Mouse (Mus musculus) left cerebral cortex, adult 8-10 months (tissue): ENCODE data around the gene Nedd4. TPM values are rescaled to one million over a fixed set of nuclear protein-coding genes. Genes with fewer than 3 reads are reported as not detected.
A peak's percentile ranks its signal among the peaks of the same experiment; 100 is the strongest.
"Not testable (repeated sequence)": the region's sequence is repeated elsewhere in the genome, so short reads cannot be mapped to it uniquely, and the experiment has no call there.

Source experiments
- DNase-seq, 2 experiments: peaks; one replicate each; pipeline ENCODE4 v3.0.0; 2022; ENCODE audit warnings: low spot score in 2 of 2
- total RNA-seq, 4 experiments: library from RNA; stranded (reverse); gene quantifications; 2 replicates each; pipeline ENCODE4 v1.2.4; 2022

Nedd4 gene
- 100 to 1,000 TPM; 276 to 301 (median 288) TPM for total RNA-seq

- peak; percentile 87 to 93 for DNase-seq
These were observed at the start of gene Nedd4 for GRCm38 (mm10) chr9:72661895-72662661. TSS of gene Nedd4 (plus strand) at chr9:72662346.

DNA sequence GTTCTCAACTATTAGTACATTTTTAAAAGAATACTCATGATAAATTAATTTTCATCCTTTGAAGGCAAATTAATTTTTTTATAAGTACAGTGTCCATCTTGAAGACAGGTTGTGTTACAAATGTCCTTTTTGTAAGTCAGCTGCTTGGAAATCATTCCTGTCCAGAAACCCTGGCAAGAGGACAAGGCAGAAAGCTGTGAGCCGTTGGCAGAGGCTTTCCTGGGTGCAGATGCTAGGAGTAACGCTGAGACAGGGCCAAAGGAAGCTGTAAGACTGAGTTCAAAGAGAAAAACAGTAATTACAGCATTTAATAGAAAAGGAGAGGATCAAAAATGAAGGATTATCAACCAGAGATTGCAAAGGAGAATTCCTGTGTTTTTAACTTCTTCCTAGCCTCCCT lies 48.3 kb upstream of the Nedd4 start:
- no peak for DNase-seq

DNA sequence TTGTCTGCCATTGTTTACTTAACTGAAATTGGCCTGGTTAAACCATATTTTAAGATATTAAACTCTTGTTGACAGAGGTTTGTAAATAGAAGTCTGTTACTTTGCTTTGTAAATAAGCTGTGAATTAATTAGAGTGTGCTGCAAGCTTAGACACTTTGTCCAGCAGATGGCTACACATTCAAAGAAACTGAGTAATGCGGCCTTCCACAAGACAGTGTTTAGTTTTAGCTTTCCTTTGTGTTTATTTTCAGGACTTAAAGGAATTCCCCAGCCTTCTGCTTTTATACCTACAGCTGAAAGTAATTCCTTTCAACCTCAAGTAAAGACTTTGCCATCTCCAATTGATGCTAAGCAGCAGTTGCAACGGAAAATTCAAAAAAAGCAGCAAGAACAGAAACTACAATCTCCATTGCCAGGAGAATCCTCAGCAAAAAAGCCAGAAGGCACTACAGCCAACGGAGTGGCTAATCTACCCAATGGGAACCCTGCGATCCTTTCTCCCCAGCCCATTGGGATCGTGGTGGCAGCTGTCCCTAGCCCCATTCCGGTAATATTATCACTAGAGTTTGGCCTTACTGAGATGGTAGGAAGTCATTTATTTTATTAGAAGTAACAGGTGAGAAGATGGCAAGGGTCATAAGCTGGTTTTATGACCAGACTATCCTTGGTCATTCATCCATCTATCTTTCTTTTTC lies 47.2 kb upstream of the Nedd4 start:
- DNase-seq, result no peak

DNA sequence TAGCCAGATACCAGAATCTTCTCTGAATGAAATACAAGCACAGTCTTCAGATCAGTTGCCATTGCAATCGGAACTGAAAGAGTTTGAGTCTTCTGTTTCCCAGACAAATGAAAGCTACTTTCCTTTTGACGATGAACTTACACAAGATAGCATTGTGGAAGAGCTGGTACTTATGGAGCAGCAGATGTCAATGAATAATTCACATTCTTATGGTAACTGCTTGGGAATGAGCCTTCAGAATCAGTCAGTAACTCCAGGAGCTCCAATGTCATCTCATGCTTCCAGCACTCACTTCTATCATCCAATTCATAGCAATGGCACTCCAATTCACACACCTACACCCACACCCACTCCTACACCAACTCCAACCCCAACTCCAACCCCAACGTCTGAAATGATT lies 44.1 kb upstream of the Nedd4 start:
- DNase-seq, result no peak

- DNase-seq, result no peak
These were observed 38.5 kb upstream of the Nedd4 start for GRCm38 (mm10) chr9:72623605-72624004.

- DNase-seq, result no peak
These were observed 34.5 kb upstream of the Nedd4 start for GRCm38 (mm10) chr9:72627598-72627997.

GRCm38 (mm10) chr9:72628591-72628990 lies 33.6 kb upstream of the Nedd4 start:
- DNase-seq, result peak in 1 of 2 experiments; percentile 34

- no peak for DNase-seq
These were observed 29.9 kb upstream of the Nedd4 start for GRCm38 (mm10) chr9:72632198-72632597.

DNA sequence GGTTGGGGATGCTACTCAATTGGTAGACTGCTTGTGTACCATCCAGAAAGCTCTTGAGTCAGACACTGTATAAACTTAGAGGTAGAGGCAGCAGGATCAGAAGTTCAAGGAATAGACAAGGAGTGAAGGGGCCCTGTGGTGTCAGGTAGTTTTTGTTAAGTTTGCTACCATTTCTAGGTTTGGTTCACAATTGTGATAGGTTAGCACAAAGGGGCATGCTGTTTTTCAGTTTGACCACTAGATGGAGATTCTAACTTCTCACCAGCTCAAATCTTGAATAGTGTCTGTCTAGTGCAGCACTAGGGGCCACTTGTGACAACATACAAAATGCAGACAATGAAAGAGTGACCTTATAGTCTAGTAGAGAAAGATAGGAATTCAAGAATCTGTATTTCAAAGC lies 27.0 kb upstream of the Nedd4 start:
- DNase-seq, result no peak

- DNase-seq, result no peak
These were observed 25.6 kb upstream of the Nedd4 start for GRCm38 (mm10) chr9:72636547-72636946.

DNA sequence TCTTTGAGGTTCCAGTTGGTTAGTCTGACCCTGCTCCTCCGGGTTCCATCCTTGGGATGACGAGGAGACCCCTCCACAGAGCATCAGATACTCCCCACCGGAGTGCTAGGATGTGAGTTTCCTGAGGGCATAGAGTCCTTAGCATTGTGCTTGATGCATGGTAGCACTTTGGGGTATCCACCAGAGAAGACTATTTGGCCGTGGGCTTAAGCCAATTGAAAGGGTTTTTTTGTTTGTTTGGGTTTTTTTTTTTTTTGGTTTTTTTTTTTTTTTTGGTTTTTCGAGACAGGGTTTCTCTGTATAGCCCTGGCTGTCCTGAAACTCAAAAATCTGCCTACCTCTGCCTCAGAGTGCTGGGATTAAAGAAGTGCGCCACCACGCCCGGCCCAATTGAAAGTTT lies 24.9 kb upstream of the Nedd4 start:
- no peak for DNase-seq

GRCm38 (mm10) chr9:72638951-72639842 lies 22.9 kb upstream of the Nedd4 start:
- no peak for DNase-seq

- peak; percentile 55 to 57 for DNase-seq
These were observed 22.1 kb upstream of the Nedd4 start for GRCm38 (mm10) chr9:72639843-72640621.

DNA sequence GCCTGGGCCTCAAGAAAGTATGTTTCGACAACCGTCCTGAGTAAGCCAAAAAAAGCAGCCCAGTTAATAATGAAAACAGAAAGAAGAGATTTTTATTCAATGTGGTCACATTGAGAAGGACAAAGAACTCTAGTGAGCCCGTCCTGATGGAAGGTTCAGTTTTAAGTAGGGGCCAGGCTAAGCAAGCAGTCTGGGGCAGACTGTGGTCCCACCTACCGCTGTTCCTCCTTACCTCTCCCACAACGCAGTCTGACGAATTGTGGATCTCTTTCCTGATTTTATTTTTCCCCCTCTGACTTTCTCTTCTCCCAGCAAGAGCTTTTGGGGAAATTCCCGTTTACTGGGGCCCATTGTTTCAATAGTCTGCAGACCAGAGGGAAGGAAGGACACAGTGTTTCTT lies 21.5 kb upstream of the Nedd4 start:
- DNase-seq, result no peak

DNA sequence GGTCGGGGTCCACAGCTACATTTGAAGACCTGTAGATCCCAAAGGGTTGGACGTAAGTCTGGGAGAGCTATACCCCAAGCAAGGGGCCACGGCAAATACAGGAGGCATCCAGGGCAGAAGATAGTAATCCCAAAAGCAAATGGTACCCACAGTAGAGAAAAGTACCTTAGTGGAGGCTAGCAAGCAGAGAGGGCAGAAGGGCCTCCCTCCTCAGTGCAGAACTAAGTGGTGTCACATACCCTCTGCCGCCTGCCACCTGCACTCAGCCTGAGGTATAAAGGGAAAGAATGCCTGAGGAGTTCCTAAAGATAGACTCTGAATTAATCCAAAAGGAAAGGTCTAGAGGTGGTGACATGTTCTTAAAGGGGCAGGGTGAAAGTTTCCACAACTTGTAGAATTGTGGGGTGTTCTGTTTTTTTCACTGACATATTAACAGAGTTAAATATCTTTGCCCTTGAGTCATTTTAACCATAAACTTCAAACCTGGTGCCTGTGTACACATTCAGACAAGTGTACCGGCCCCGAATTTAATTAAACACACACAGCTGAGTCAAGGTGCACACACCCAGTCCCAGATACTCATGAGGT lies 21.0 kb upstream of the Nedd4 start:
- DNase-seq, result no peak

GRCm38 (mm10) chr9:72642756-72643447 lies 19.2 kb upstream of the Nedd4 start:
- not testable (repeated sequence) for DNase-seq

- DNase-seq, result no peak
These were observed 18.3 kb upstream of the Nedd4 start for GRCm38 (mm10) chr9:72643651-72644417.

DNA sequence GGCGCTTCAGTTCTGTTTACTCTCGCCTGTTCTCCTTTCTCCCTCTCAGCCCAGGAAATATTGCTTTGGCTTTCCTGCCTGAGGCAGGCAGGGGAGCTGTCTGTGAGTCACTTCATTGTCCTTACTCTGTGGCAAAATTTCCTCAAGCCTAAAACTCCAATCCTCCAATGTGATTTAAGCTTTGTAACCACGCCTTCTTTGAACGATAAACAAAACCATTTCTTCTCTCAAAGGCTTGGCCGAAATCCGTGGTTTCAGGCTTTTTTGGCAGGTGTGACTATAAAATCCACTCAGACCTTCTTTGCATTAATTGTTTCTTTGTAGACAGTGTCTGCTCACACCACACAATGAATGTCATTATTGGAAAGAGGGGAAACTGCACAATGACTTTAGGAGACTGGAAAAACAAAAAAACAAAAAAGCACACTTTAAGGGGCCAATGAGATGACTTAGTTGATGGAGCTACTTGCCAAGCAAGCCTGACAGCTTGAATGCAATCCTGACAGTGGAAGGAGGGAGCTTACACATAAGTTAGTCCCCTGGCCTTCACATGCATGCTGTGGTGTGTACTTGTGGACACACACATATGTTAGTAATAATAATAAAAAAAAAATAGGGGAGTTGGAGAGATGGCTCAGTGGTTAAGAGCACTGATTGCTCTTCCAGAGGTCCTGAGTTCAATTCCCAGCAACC lies 17.6 kb upstream of the Nedd4 start:
- DNase-seq, result no peak

DNA sequence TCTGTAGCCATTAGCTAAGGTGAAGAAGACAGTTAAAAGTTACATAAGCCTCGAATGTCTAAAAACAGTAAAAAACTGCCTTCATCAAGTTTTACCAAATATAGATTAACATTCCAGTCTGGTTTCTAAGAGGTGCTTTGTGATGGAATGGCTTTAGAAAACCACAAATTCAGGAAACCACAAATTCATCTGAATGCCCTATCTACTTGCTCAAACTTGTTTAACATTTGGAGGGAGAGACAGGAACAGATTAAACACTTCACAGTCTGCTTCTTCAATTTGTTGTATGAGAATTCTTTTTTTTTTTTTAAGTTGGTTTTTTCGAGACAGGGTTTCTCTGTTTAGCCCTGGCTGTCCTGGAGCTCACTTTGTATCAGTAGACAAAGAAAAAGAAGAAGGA lies 12.4 kb upstream of the Nedd4 start:
- DNase-seq, result no peak
